Mouse (Mus musculus): ENCODE measurements around the gene Chadl.

DNA sequence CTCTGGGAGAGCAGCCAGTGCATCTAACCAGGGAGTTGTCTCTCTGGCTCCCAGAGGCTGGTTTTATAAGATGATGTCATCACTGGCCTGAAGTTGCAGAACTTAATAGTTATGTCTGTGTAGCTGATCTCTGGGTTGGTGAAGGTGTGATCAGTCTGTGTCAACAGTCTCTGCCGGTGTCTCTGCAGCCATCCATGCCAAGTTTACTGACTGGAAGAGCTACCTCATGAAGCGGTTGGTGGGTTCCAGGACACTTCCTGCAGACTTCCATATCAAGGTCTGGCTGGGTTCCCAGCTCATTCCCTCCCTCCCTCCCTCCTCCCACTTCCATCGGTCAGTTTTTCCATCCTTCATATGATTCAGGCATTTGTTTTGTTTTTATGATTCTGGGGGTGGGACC lies 20.4 kb downstream of the Chadl start:
- TF ChIP-seq CTCF (IDR thresholded peaks at IDR 0.05; ENCODE audit: insufficient read depth, low read length): no peak
- no peak for TF ChIP-seq POLR2A (IDR thresholded peaks at IDR 0.05; ENCODE audit: borderline replicate concordance, extremely low read depth, low read depth, low read length)

Measured in lung, adult 2 months (tissue).